Mouse (Mus musculus): Measurements from ENCODE around the gene Ccdc28a.

DNA sequence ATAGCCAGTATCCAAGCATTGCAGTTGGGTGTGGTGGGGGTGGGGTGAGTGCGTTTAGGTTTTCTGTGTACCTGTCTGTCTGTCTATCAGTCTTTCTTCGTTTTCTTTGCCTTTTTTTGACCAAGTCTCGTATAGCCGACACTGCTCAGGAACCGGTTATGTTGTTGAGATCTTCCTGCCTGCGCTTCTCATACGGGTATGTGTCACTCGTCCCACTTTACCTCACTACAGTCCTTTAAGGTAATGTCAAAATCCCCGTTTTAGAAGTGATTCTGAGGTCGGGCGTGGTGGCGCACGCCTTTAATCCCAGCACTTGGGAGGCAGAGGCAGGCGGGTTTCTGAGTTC lies 577 bp upstream of the Ccdc28a start:
- TF ChIP-seq GATA1 (IDR thresholded peaks at IDR 0.05; ENCODE audit: borderline replicate concordance, low read length) (no peak), FLI1 (IDR thresholded peaks at IDR 0.05; ENCODE audit: low read length) (no peak)
